Mouse (Mus musculus) 3T3-L1 (cell line): ENCODE results near the gene Ptprt.

ENCODE experiments used
- DNase-seq: peaks from one replicate; pipeline ENCODE4 v3.0.0-alpha.2; 2015; ENCODE audit warnings: low read depth, low spot score

Gene Ptprt

DNA sequence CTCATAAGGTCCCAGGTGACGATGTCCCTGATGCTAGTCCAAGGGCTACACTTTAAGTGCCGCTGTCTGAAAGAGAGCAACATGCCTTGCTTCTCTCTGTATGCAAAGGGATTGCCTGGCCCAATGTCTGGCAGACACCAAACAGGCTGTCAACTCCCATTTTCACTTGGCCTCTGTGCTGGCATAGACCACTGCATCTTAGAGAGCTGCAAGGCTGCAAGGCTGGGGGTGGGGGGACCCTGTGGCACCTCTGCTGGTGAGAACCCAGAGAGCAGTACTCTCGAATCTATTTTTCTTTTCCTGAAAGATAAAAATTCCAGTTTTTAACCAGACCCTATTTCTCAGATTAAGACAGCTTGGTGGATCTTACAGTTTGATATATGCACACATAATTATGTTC lies 69.6 kb downstream of the Ptprt start:
- no peak for DNase-seq

DNA sequence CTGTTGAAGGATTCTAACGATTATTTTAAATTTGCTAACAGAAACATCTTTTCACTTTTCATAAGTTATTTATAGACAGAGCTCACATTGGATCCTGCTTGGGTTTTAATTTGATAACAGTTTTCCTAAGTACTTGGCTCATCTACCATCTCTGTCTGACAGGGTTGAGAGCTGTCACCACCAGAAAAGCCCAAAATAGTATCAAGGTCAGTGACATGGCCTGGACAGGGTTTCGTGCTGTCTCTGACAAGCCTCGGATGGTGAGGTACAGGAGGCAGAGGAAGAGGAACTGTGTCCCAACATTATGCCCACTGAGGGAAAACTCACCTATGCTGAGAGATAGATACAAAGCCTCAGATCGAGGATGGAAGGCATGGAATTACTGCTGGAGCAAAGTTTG lies 79.3 kb downstream of the Ptprt start:
- no peak for DNase-seq

DNA sequence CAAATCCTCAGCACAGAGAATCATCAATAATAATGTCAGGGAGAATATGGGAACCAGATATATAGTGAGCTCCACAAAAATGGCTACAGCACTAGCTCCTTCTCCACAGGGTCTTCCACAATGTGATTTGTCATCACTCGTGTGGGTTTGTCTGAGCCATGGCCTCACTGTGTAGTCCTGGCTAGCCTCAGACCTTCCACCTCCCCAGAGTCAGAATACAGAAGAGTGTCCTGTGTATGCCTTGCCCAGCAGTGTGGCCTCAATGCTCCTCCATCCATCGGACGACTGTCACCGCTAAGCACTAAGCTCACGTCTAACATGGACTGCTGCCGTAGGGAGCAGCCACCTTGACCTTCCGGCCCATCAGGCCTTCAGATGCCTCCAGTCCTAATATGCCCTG lies 83.1 kb downstream of the Ptprt start:
- no peak for DNase-seq

DNA sequence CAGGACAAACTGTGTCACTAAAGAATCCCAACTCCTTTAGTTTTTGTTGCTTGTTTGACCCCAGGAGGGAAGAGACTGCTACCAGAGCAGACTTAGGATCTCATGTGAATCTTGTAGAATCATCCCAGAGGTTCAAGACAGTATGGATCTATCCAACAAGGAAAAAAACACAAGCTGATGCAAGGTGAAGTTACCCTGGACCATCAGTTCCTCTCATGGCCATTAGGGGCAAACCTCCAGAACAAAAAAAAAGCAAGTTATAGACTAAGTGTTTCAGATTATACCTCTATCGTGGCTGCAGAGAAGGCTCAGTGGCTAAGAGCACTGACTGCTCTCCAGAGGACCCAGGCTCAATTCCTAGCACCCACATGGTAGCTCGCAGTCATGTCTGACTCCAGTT lies 88.1 kb downstream of the Ptprt start:
- no peak for DNase-seq

DNA sequence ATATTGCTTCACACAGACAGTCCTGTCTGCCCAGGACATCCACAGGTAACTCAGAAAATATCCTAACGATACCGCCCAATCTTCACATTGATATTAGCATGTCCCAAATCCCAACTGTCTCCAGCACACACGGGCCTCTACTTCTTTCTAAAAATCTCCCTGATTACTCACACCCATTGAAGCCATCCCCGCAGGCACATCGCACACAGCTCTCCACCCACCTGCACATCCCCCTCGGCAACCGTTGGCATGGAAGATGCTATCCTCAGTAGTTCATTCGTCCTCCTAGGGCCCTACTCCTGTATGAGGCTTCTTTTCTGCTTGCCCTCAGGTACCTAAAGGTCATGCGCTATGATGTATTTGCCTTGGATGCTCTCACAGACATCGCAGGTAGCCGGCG lies 89.9 kb downstream of the Ptprt start:
- no peak for DNase-seq

DNA sequence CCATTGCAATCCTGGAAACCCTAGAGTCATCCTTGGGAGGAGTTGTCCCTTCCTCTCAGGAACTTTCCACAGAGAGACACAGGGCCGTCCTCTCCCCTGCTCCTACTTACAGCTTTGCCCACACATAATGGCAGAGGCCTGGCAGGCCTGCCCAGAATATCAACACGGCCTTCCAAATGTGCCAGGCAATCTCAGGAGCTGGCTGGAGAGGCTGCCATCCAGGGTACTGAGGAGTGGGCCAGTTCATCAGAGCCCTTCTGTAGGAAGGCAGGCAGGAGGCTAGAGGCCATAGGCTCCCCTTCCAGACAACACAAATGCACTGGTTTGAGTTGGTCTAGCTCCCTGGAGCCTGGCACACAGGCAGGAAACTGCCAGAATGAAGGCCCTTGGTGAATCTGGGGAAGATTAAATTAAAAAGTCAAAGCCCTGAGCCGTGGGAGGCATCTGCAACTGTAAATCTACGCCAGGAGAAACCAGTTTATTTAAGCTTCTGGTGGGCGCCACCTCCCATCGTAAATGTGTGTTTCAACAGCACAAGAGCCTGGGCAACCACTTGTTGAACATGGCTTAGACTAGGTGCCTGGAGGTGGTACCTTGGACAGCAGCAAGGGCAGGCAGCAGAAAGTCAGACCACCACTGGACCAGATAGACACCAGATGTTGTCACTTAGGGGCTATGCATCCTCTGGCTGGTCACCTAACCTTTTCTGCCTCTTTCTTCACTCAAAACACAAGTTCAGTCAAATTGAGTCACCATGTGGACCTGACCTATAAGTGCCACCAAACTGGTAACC lies 92.4 kb downstream of the Ptprt start:
- DNase-seq: no peak

DNA sequence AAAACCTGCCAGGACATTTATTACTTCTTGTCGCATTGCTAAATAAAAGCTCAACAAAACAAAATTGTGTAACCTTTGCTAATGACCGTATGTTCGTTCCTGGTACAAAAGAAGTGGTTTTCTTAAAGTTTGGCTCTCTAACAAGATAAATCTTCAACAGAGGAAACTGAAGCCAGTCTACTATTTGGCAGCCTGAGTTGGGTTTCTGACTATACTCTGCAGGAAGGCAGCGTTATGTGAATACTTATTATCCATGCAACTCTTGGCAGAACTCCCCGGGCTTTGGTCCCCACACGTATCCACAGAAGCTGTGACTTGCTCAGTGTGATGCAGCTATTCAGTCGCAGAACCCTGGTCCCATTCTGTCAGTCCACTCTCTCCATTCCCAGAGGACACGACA lies 112.6 kb downstream of the Ptprt start:
- DNase-seq: no peak

DNA sequence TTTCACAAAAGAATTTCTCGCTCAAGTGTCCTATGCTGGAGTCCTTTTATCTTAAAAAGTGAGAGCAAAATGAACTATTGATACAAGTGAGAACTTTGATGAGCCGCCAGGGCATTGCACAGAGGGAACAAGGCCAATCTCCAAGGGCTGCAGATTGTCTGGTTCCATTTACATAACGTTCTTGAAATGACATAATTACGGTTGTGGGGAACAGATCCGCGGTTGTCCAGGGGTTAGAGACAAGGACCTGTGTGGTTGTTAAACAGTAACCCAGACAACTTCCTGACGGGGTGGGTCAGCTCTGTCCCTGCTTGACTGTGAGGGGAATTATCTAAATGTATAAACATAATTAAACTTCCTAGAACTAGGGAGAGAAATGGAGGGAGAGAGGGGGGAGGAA lies 129.3 kb downstream of the Ptprt start:
- no peak for DNase-seq

DNA sequence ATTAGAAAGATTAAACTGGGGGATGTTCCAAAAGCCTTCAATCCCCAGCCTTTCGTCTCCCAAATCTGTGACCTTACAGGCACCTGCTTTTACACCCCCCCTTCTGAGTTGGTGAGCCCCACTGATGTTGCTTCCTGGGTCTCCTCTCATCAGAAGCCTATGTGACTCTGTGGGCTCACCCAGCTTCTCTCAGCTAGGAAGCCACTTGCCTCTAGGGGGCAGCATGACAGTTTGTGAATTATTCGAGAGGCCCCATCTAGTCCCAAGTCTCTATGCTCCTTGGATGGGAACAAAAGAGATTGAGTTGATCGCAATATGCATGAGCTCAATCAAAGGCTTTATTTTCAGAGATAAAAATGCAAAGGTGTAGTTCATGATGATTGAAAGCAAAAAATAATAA lies 132.0 kb downstream of the Ptprt start:
- DNase-seq: no peak

DNA sequence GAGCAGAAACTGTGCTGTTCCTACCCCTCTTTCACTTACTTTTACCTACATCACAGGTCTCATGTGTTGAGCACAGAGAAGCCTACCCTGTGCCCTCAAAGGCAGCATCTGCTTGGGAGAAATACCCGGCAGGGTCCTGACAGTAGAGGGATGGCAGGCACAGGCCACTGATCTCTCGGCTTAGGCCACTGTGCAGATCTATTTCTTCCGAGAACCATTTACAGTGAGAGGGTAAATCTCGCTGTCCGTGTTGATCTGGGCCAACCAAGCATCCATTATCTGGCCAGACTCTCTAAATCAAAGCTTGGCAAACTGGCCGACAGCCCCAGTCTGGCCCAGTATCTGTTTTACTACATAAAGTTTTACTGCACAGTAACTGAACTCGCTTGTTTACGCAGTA lies 145.0 kb downstream of the Ptprt start:
- DNase-seq: no peak

DNA sequence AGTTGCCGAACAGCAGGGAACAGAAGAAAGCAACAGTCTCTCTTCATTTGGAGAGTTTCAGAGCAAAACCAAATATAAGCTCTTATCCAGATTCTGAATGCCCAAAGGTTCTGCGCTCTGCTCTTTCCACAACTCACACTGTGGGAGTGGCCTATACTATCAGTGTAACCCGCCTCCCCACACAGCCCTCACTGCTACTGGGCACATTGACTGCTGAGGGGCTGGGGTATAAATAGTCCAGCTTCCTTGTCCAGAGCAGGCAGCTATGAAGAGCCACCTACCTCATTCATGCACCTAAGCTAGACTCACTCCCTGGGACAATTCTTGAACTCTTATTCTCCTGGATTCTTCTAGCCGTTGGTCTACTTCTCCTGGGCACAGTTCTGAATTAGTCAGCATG lies 147.9 kb downstream of the Ptprt start:
- no peak for DNase-seq

DNA sequence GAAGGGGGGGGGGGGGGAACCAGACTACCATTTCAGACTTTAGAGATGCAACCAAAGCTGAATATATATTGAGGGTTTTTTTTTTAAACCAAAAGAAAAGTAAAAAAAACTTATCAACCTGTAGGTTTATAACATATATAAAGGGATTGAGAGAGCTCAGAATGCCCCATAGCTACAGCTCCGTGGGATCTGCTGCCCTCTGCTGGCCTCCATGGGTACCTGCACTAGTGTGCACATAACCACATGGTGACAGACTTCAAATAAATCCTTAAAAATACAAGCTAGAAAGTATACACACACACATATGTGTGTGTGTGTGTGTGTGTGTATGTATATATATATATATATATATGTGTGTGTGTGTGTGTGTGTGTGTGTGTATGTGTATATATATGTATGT lies 148.9 kb downstream of the Ptprt start:
- DNase-seq: no peak

DNA sequence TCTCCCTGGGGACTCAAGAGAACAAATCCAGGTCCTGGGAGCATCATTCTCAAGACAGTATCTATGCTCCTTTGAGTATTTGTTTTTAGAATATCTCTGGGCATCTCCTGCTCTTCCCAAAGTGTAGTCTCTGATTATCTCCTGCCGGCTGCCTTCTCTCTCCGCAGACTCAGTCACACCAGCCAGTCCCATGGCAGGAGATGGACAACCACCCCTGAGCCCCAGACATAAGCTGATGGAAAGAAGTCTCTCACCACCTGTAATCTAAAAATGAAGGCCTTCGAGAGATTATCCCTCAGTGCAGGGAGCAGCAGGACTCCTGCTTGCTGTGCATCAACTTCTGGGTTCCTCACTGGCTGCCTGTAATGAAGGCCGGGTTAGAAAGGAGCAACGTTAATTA lies 151.9 kb downstream of the Ptprt start:
- no peak for DNase-seq

DNA sequence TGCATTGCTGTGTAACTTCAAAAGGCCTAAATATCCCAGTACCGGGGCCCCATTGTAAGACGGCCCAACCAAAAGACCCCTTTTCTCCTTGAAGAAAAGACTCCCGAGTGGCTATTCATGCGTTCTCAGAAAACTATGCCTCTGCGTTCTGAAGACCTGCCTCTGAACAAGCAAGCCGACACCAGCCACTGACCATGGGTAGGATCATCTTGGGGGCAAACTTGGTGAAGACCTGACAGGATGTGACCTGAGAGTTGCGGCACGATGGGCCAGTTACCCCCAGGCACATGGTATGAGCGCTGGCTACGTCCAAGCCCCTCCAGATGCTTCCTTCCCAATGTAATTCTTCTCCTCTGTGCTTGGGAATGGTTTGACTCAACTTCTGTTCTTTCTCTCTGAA lies 153.3 kb downstream of the Ptprt start:
- no peak for DNase-seq

DNA sequence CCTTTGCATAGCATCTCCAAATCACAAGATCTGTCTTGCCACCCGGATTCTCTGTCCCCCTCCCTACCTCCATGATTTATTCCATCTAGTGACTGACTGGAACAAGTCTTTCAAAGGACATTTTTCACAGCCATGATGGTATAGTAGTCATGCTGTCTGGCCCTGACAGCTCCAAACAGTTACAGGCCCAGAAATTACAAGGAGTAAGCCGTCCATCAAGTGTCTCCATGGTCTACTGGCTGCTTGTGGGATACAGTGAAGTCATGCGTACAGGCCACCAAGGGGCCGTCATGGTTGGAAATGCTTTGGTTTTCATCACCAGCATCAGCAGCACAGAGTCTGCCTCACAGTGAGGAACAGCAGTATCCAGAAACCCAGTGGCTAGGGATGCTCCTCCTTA lies 156.1 kb downstream of the Ptprt start:
- no peak for DNase-seq

DNA sequence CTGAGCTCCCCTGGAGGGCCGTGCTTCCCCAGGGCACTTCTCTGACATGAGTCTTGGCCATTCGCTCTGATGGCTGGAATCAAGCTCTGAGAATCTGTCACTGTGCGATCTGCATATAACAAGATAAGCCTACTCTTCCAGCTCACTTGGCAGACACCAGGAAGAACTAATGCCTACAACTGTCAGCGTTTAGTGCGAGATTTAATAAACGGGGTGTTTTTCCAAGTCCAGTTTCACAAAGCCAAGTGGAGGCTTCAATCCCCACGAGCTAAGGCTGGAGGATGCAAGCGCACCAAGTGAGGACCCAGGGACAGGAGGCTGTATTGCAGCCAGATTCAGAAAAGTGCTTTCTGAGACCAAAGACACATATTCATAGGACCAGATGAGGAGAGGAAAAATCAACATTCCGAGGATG lies 161.4 kb downstream of the Ptprt start:
- no peak for DNase-seq

DNA sequence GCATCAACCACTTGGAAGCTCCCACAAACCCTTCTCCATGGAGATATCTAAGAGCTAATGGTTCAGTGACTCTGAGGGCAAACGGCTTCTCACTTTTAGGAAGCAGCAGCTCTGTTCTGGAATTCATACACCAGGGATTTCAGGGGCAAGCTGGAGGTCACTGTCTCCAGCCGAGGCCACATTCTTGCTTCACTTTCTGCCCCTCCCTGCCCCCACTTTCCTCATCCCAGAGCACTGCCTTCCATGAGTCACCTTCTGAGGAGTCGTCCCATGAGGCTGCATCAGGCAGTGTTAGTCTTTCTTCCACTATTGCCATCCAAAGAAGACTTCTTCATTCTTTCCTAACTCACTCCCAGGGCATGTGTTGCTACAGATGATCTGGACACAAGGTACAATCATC lies 162.8 kb downstream of the Ptprt start:
- no peak for DNase-seq

DNA sequence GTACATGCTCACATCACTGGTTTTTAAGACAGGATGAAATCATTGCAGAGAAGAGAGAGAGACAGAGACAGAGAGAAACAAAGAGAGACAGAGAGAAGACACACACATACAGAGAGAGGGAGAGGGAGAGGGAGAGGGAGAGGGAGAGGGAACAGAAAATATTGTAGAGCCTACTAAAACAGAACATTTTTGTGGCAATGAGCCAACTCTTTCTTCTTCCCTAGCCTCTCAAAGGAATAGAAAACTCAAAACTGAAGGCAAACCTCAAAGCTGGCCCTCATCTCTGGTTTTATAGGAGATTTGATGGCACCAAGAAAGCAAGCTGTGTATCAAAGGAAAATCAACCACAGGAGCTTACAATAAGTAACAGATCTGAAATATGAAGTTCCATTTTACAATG lies 176.9 kb downstream of the Ptprt start:
- DNase-seq: no peak

DNA sequence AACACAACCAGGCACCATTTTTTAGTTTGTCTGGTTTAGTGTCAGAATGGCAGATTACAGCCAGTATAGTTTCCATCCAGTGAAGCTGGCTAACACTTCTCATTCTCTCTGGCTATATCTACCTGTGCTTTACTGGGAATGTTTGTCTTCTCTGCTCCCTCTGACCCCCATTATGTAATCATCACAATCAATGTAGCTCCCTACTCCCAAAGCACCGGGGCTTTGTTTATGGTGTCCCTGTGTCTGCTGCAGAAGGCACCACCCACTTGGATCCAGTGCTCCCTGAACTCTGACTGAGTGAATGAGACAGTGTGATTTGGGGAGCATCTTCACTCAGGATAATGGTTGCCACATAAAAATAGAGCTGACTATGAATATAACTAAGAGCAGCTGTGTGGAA lies 217.8 kb downstream of the Ptprt start:
- DNase-seq: no peak

DNA sequence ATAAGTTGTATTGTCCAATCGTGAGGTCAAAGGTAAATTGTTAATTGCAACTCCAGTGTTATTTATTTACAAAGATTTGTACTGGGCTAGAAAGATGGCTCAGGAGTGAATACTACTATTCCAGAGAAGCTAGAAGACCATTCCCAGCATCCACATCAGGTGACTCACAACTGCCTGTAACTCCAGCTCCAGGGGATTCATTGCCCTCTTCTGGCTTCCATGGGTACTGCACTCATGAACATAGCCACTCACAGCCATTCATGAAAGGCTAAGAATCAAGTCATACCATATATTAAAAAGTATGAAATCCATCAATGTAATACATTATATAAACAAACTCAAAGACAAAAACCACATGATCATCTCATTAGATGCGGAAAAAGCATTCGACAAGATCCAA lies 224.3 kb downstream of the Ptprt start:
- peak; percentile 19 for DNase-seq

DNA sequence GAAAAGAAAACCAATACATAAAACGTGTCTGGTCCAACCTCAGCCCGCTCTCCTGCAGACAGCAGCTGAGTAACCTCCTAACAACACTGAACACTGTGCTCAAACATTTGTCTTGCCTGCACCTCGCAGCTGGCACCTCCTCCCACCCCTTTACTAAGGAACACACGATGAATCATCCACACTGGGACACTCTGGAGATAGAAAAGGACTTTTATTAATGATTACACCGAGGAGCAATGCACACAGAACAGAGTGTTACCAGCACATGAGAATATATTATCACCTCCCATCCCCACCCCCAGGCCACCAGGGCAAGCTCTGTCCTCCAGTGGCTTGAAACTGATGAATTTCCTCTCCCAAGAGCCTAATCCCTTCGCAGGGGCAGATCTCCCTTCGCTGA lies 230.8 kb downstream of the Ptprt start:
- no peak for DNase-seq

DNA sequence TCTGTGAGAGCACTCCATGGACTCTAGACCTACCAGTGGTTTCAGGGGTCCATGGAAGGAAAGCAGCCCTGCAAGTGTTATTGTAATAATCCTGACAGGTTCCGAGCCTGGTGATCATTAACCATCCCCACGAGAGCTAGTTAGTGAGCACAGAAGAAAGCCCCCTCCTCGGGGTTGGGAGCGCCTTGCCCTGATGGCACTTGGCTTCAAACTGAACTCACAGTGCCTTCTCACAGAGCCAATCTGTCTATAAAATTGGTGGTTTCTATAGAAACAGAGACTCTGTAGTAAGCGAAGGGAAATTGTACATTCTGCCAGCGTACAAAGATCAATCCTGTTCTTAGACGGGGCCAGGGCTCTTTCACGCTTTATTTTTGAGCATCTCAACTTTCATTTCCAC lies 234.8 kb downstream of the Ptprt start:
- no peak for DNase-seq

DNA sequence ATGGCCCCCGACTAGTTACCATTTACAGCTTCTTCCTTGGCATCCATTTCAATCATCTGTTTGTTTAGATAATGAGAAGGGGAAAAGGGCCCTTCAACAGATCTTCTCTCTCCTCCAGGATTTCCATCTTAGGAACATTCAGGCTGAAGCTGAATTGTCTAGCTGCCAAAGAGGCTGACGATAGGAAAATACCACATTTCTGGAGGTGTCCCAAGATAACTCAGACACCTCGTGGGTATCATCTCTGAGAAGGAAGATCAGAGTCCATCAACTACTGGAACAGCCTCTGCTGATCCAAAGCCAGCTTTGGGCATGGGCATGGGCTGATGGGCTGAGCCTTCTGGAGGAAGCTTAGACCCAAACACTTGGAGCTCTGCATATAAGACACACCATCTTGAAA lies 242.8 kb downstream of the Ptprt start:
- no peak for DNase-seq
